Mouse (Mus musculus) megakaryocyte progenitor cell, adult 5-6 weeks (primary cell): ENCODE measurements around the gene Vmn2r101. TPM values are rescaled to one million over a fixed set of nuclear protein-coding genes. Genes with fewer than 3 reads are reported as not detected.

Source experiments
- ATAC-seq: replicated peaks from 2 replicates; pipeline ENCODE4 v1.8.0; 2016; ENCODE audit warnings: mild to moderate bottlenecking, moderate TSS enrichment, inconsistent platforms; ENCODE audit not compliant: poor library complexity
- total RNA-seq, 2 experiments: library from RNA; stranded (forward) in 1 of 2; stranded (reverse) in 1 of 2; fragments of 157-497, 149-512 nt in 1 of 2; fragments of 200-1000 nt in 1 of 2; gene quantifications; 2 replicates each; pipeline versions ENCODE4 v1.2.3 to v1.2.4; 2015 to 2017

The Vmn2r101 gene
- total RNA-seq (2015) (not detected in 2 replicates), total RNA-seq (2017) (not detected in 2 replicates)

DNA sequence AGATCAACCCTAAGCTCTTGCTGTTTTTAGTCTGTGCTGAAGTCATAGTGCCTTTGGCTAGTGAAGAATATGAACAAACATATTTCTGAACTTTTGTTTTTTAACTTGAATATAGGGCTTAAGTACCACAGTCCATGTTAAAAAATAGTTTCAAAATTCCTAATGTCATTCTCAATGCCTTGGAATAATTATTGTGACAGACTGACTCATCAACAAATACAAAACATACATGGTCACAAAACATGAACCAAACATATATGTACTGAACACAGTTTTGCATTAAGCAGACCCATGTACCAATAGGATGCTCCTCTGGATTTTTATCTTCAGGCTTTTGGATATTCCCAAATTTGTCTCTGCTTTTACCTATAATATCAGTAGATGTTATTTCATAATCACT lies at the start of gene Vmn2r101:
Gene Vmn2r101, plus strand, starts transcription at position 301 of the 400 bp plus-strand sequence.
- no peak for ATAC-seq

DNA sequence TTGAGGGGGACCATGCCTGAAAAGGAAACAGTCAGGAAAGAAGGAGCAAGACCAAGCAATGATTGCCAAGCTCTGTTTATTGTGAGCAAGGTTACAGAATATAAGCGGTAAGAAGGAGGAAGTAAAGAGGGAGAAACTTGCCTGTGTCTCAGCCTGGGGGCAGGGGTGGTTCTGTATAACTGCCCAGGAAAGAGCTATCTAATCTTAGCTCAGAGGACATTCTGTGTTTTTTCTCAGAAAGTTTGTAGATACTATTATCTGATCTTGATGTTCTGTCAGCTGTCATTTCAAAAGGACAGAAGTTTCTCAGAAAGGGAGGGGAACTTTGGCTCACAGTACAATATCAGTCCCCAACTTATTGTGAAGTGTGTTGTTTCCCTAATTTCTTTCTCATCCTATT lies 52.3 kb downstream of the Vmn2r101 start:
- no peak for ATAC-seq

DNA sequence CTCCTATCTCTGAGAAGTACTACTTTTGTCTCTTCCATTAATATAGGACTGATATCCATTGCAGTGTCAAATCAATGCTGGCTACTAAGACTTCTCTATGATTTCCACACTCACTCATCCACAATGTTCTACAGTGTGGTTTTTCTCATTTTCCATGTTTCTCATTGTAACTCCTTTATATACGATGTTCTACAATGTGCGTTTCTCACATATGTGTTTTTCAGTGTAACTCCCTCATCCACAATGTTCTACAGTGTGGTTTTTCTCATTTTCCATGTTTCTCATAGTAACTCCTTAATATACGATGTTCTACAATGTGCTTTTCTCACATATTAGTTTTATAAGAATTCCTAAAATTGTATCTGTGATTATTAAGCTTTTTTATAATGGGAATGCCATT lies 81.4 kb downstream of the Vmn2r101 start:
- ATAC-seq: no peak

DNA sequence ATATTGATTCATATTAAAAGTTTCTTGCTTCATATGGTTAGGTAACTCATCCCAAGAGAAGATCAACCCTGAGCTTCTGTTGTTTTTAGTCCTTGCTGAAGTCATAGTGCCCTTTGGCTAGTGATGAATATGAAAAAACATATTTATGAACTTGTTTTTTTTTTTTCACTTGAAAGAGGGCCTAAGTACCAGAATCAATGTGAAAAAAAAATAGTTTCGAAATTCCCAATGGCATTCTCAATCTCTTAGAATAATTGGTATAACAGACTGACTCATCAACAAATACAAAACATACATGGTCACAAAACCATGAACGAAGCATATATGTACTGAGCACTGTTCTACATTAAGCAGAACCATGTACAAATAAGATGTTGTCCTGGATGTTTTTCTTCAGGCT lies 83.0 kb downstream of the Vmn2r101 start, which contains the start of gene Vmn2r102:
Gene Vmn2r102, plus strand, starts transcription at position 301 of the 400 bp plus-strand sequence.
- no peak for ATAC-seq

Other genes with a start within 250 kb of the Vmn2r101 start
- not detected in 2 replicates for gene Vmn2r99, start 215.3 kb upstream of the Vmn2r101 start, total RNA-seq (2015)
- gene Vmn2r99, start 215.3 kb upstream of the Vmn2r101 start, total RNA-seq (2017): not detected in 2 replicates
- gene Vmn2r100, start 72.5 kb upstream of the Vmn2r101 start, total RNA-seq (2015): not detected in 2 replicates
- gene Vmn2r100, start 72.5 kb upstream of the Vmn2r101 start, total RNA-seq (2017): not detected in 2 replicates
- not detected in 2 replicates for gene Vmn2r102, start 83.1 kb downstream of the Vmn2r101 start, total RNA-seq (2015)
- not detected in 2 replicates for gene Vmn2r102, start 83.1 kb downstream of the Vmn2r101 start, total RNA-seq (2017)
- not detected in 2 replicates for gene Vmn2r103, start 196.1 kb downstream of the Vmn2r101 start, total RNA-seq (2015)
- not detected in 2 replicates for gene Vmn2r103, start 196.1 kb downstream of the Vmn2r101 start, total RNA-seq (2017)